Mouse (Mus musculus) hindbrain, postnatal 0 days (tissue): ENCODE measurements around the gene Wbp2. TPM values are rescaled to one million over a fixed set of nuclear protein-coding genes. Genes with fewer than 3 reads are reported as not detected.
"Not testable (repeated sequence)": the region's sequence is repeated elsewhere in the genome, so short reads cannot be mapped to it uniquely, and the experiment has no call there.

Source experiments
- ATAC-seq: fragments of 200-750 bp; cut with Nextera tagmentation; 2 replicates; pipeline ENCODE4 v1.8.0; 2017; ENCODE audit warnings: mild to moderate bottlenecking, moderate TSS enrichment, moderate library complexity
- DNase-seq: peaks from one replicate; pipeline ENCODE4 v3.0.0-alpha.2; 2015; ENCODE audit warnings: low spot score
- H3K27ac ChIP-seq: fragments of 300-500 bp; sonication (generic); 2 replicates; pipeline ENCODE4 v1.5.1; 2014; ENCODE audit warnings: mild to moderate bottlenecking
- H3K27me3 ChIP-seq: fragments of 300-500 bp; sonication (generic); 2 replicates; pipeline ENCODE4 v1.6.1; 2014; ENCODE audit warnings: low read length, mixed read lengths; ENCODE audit not compliant: insufficient read depth
- H3K36me3 ChIP-seq: fragments of 300-500 bp; sonication (generic); 2 replicates; pipeline ENCODE4 v1.6.1; 2014; ENCODE audit warnings: low read length, mixed read lengths; ENCODE audit not compliant: insufficient read depth
- H3K4me1 ChIP-seq: fragments of 300-500 bp; sonication (generic); 2 replicates; pipeline ENCODE4 v1.6.1; 2014; ENCODE audit warnings: antibody characterized with exemption, low read length, mixed read lengths; ENCODE audit not compliant: insufficient read depth
- H3K4me2 ChIP-seq: fragments of 300-500 bp; sonication (generic); 2 replicates; pipeline ENCODE4 v1.6.1; 2014; ENCODE audit warnings: low read depth, mild to moderate bottlenecking, low read length, moderate library complexity, mixed read lengths
- H3K4me3 ChIP-seq: fragments of 300-500 bp; sonication (generic); 2 replicates; pipeline ENCODE4 v1.5.1; 2014; ENCODE audit warnings: low read length
- H3K9ac ChIP-seq: fragments of 300-500 bp; sonication (generic); replicated peaks from 2 replicates; pipeline ENCODE4 v1.6.1; 2014; ENCODE audit warnings: mild to moderate bottlenecking, low read length, moderate library complexity, mixed read lengths
- H3K9me3 ChIP-seq: fragments of 300-500 bp; sonication (generic); 2 replicates; pipeline ENCODE4 v1.6.1; 2016; ENCODE audit warnings: low read length, mixed read lengths
- CTCF ChIP-seq: IDR thresholded peaks from 2 replicates; pipeline ENCODE4 v1.5.1; 2016; ENCODE audit warnings: antibody characterized with exemption, control low read depth, low read depth
- WGBS: fragments of 180-500 bp; shearing (Covaris S2); extraction: QIAGEN DNeasy Blood & Tissue Kit; methylation state at CpG from one replicate; pipeline ENCODE4 v1.1.7; 2014; 5-methylcytosine and 5-hydroxymethylcytosine counted together
- polyA plus RNA-seq: library from polyadenylated mRNA; unstranded; fragments of >200 nt; fragmentation: Nextera tagmentation; extraction: Ambion mirVana; gene quantifications from 2 replicates; pipeline ENCODE4 v1.2.1, GENCODE M21; 2015
- total RNA-seq: library from RNA; depleted of rRNA; stranded (reverse); fragments of >200 nt; gene quantifications from 2 replicates; pipeline ENCODE4 v1.2.3, GENCODE M21; 2014

The Wbp2 gene
- total and polyA plus RNA-seq, 2 experiments from 2014 or later: 171 to 234 TPM

GRCm38 (mm10) chr11:116098711-116099460 is 12.1 kb upstream of the Wbp2 start:
- Histone ChIP-seq H3K4me2 (no peak overlapping the region), H3K27ac (no peak overlapping the region), H3K27me3 (no peaks in the 10 kb centered on the region), H3K9ac (no peak overlapping the region), H3K4me1 (no peaks in the 10 kb centered on the region), H3K9me3 (no peaks in the 10 kb centered on the region), H3K4me3 (no peak overlapping the region), H3K36me3 (no peaks in the 10 kb centered on the region)
- DNase-seq (no peak), ATAC-seq (no peak)
- WGBS: 73% methylated on average over 14 of the region's 14 CpGs
- no peak for TF ChIP-seq CTCF

DNA sequence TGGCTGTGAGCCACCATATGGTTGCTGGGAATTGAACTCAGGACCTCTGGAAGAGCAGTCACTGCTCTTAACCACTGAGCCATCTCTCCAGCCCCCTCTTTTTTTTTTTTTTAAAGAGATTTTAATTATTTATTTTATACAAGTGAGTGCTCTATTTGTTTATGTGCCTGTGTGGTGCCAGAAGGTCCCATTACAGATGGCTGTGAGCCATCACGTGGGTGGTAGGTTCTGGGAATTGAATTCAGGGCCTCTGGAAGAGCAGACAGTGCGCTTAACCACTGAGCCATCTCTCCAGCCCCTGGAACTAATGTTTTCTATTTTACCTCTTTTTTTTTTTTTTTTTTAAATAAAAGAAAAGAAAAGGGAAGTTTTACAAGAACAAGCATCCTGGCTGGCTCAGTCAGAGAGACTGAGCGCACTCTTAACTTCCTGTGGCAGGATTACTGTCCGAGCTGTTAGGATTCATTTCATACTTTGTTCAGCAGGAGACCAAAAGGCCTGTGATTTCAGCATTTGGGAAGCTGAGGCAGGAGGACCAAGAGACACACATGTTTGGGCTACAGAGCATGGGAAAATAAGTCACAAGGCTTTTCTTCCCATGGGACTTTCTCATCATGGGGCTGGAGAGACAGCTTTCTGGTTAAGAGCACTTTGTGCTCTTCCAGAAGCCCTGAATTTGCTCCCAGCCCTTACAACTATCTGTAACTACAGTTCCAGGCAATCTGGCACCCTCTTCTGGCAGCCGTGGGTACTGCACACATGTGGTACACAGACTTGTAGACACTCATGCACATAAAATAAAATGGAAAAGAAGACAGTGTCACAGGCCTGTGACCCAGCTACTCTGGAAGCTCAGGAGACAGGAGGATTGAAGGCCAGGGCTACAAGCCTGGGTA is 9.7 kb upstream of the Wbp2 start:
- WGBS: 95% methylated on average over 5 of the region's 5 CpGs

DNA sequence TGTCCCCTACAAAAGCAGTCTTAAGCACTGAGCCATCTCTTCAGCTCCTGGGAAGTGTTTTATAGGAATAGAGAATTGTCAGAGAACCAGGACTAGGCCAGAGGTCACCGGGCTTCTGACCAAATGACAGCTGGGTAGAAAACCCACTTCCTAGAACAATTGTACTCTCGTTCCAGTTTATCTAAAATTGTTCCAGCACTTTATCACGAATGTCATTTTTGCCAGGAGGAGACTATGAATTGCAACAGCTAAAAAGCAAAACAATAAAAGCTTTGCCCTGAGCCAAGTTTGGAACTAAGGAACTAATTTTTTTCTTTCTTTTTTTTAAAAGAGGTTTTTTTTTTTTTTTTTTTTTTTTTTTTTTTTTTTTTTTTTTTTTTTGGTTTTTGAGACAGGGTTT is 8.8 kb upstream of the Wbp2 start:
- H3K4me2 ChIP-seq: no peak overlapping the region
- H3K4me1 ChIP-seq: no peaks in the 10 kb centered on the region
- ATAC-seq: no peak
- no peak for DNase-seq
- no peak for TF ChIP-seq CTCF
- H3K27ac ChIP-seq: no peak overlapping the region
- no peaks in the 10 kb centered on the region for H3K36me3 ChIP-seq
- no peaks in the 10 kb centered on the region for H3K27me3 ChIP-seq
- 58% methylated on average over 3 of the region's 3 CpGs for WGBS
- no peaks in the 10 kb centered on the region for H3K9me3 ChIP-seq
- H3K4me3 ChIP-seq: no peak overlapping the region
- H3K9ac ChIP-seq: no peak overlapping the region

More for the DNA sequence above, 9.7 kb upstream of the Wbp2 start:
- Histone ChIP-seq H3K27me3 (no peaks in the 10 kb centered on the region), H3K36me3 (no peaks in the 10 kb centered on the region), H3K4me2 (no peak overlapping the region), H3K4me1 (no peaks in the 10 kb centered on the region), H3K9me3 (no peaks in the 10 kb centered on the region), H3K27ac (no peak overlapping the region), H3K9ac (no peak overlapping the region), H3K4me3 (no peak overlapping the region)
- ATAC-seq (no peak), DNase-seq (no peak)
- peak; percentile 58 for TF ChIP-seq CTCF

DNA sequence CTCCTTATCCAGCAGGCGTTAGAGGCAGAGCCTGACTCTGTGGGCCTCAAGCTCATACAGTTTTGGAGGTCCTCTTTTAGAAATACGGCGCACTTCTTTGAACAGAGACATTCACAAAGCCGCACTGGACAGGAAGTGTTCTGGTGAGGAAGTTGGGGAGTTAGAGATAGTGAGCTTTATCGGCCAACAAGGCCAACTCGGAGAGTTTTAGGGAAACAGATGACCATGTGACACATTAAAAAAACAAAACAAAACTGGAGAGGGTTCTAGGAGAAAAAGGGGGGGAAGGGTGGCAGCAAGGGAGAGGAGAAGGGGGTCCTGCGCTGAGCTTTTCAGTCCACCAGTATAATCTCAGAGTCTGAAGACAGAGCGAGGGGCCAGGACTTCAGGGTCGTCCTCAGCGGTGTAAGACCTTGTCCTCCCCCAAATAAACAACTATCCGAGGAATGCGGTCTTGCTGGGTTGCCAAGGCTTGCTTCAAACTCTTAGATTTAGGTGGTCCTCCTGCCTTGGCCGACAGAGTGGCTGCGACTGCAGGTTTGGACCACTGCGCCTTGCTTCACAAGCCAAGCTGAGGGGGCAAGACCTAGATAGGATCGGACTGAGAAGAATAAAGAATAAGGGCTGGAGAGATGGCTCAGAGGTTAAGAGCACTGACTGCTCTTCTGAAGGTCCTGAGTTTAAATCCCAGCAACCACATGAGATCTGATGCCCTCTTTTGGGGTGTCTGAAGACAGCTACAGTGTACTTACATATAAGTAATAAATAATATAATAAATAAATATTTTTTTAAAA is 7.2 kb upstream of the Wbp2 start:
- no peaks in the 10 kb centered on the region for H3K4me1 ChIP-seq

GRCm38 (mm10) chr11:116092959-116093358 is 6.2 kb upstream of the Wbp2 start:
- DNase-seq, ATAC-seq, H3K9ac ChIP-seq, H3K4me1 ChIP-seq, H3K36me3 ChIP-seq, H3K9me3 ChIP-seq, H3K4me2 ChIP-seq, H3K27ac ChIP-seq, H3K27me3 ChIP-seq, H3K4me3 ChIP-seq: not testable (repeated sequence)
- WGBS: 94% methylated on average over 6 of the region's 6 CpGs

More for the DNA sequence above, 7.2 kb upstream of the Wbp2 start:
- ATAC-seq: no peak
- no peaks in the 10 kb centered on the region for H3K9me3 ChIP-seq
- 69% methylated on average over 16 of the region's 16 CpGs for WGBS
- no peak for DNase-seq
- H3K4me3 ChIP-seq: no peak overlapping the region
- no peaks in the 10 kb centered on the region for H3K27me3 ChIP-seq
- no peak overlapping the region for H3K27ac ChIP-seq
- no peak for TF ChIP-seq CTCF
- H3K4me2 ChIP-seq: no peak overlapping the region
- no peaks in the 10 kb centered on the region for H3K36me3 ChIP-seq
- H3K9ac ChIP-seq: no peak overlapping the region

DNA sequence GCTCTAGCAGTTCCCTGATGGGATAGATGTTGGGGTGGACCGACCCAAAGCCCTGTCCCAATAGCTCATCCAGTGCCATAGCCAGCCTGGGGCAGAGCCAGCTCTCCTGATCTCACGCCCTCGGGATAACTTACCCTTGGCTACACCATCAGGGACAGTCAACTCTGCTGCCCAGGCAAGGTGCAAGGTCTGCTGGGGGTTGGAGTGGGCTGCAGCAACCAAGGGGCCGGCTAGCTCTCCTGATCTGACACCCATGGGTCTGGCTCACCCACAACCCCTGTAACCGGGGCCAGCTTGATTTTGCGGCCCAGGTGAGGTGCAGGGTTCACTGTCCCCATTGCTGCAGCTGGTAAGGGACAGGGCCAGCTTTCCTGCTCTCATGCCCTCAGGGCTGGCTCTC is 4.8 kb upstream of the Wbp2 start:
- no peaks in the 10 kb centered on the region for H3K27me3 ChIP-seq
- no peak for ATAC-seq

More for the DNA sequence above, 4.8 kb upstream of the Wbp2 start:
- DNase-seq: no peak
- Histone ChIP-seq H3K4me3 (no peak overlapping the region), H3K27ac (no peak overlapping the region), H3K9me3 (no peaks in the 10 kb centered on the region), H3K9ac (no peak overlapping the region), H3K36me3 (no peaks in the 10 kb centered on the region), H3K4me2 (no peak overlapping the region), H3K4me1 (no peaks in the 10 kb centered on the region)
- 84% methylated on average over 6 of the region's 6 CpGs for WGBS
- TF ChIP-seq CTCF: no peak
